Mouse (Mus musculus) stomach, embryonic 14.5 days (tissue): ENCODE results near the gene Tfdp2. TPM values are rescaled to one million over a fixed set of nuclear protein-coding genes. Genes with fewer than 3 reads are reported as not detected.
A peak's percentile ranks its signal among the peaks of the same experiment; 100 is the strongest.

Source experiments
- ATAC-seq: fragments of 200-750 bp; cut with Nextera tagmentation; 2 replicates; pipeline ENCODE4 v1.8.0; 2017; ENCODE audit warnings: low read depth, moderate TSS enrichment; ENCODE audit not compliant: insufficient number of reproducible peaks, insufficient read depth, low FRiP score
- H3K27ac ChIP-seq: fragments of 300-500 bp; sonication (generic); 2 replicates; pipeline ENCODE4 v1.5.1; 2014; ENCODE audit warnings: mild to moderate bottlenecking, low read length, moderate library complexity, mixed read lengths
- H3K27me3 ChIP-seq: fragments of 300-500 bp; sonication (generic); 2 replicates; pipeline ENCODE4 v1.6.1; 2014; ENCODE audit warnings: low read length, control low read depth, mixed read lengths; ENCODE audit not compliant: control insufficient read depth, insufficient read depth
- H3K36me3 ChIP-seq: fragments of 300-500 bp; sonication (generic); 2 replicates; pipeline ENCODE4 v1.6.1; 2014; ENCODE audit warnings: mild to moderate bottlenecking, control low read depth, low read length, moderate library complexity, mixed read lengths; ENCODE audit not compliant: control insufficient read depth, insufficient read depth
- H3K4me1 ChIP-seq: fragments of 300-500 bp; sonication (generic); 2 replicates; pipeline ENCODE4 v1.6.1; 2014; ENCODE audit warnings: low read length, control low read depth, mixed read lengths; ENCODE audit not compliant: control insufficient read depth, insufficient read depth
- H3K4me2 ChIP-seq: fragments of 300-500 bp; sonication (generic); replicated peaks from 2 replicates; pipeline ENCODE4 v1.6.1; 2014; ENCODE audit warnings: low read depth, low read length, control low read depth
- H3K4me3 ChIP-seq: fragments of 300-500 bp; sonication (generic); 2 replicates; pipeline ENCODE4 v1.5.1; 2014; ENCODE audit warnings: low read depth, low read length, control low read depth
- H3K9ac ChIP-seq: fragments of 300-500 bp; sonication (generic); replicated peaks from 2 replicates; pipeline ENCODE4 v1.6.1; 2014; ENCODE audit warnings: low read depth, mild to moderate bottlenecking, control low read depth, low read length, moderate library complexity, mixed read lengths
- H3K9me3 ChIP-seq: fragments of 300-500 bp; sonication (generic); 2 replicates; pipeline ENCODE4 v1.6.1; 2016; ENCODE audit warnings: low read depth, low read length, control low read depth; ENCODE audit not compliant: control insufficient read depth
- WGBS: fragments of 180-500 bp; shearing (Covaris S2); extraction: QIAGEN DNeasy Blood & Tissue Kit; methylation state at CpG from one replicate; pipeline ENCODE4 v1.1.7; 2014; 5-methylcytosine and 5-hydroxymethylcytosine counted together
- polyA plus RNA-seq: library from polyadenylated mRNA; unstranded; fragments of >200 nt; fragmentation: Nextera tagmentation; extraction: Ambion mirVana; gene quantifications from 2 replicates; pipeline ENCODE4 v1.2.1, GENCODE M21; 2014

Gene Tfdp2
- polyA plus RNA-seq, 1 experiment from 2014 or later: 60.4 TPM

DNA sequence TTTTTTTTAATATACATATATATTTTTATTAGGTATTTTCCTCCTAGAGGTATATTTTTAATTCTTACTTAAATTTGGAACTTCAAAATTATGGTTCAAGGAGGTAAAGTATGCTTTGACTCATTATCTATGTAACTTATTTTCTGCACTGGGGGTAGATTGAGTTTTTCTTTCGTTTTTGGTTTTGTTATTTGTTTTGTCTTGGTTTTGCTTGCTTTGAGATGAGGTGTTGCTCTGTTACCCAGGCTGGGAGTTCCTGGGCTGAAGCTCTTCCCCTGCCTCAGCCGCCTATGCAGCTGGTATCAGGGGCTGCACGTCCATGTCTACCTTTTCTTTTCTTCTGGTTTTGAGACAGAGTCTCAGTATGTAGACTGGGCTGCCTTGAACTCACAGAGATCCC lies 86.0 kb downstream of the Tfdp2 start:
- Histone ChIP-seq H3K36me3 (no peaks in the 10 kb centered on the region), H3K4me1 (no peaks in the 10 kb centered on the region), H3K4me2 (no peak overlapping the region), H3K27ac (no peak overlapping the region), H3K27me3 (no peaks in the 10 kb centered on the region), H3K9me3 (no peaks in the 10 kb centered on the region), H3K4me3 (no peak overlapping the region), H3K9ac (no peak overlapping the region)
- ATAC-seq: no peak
- 89% methylated on average over 3 of the region's 3 CpGs for WGBS

DNA sequence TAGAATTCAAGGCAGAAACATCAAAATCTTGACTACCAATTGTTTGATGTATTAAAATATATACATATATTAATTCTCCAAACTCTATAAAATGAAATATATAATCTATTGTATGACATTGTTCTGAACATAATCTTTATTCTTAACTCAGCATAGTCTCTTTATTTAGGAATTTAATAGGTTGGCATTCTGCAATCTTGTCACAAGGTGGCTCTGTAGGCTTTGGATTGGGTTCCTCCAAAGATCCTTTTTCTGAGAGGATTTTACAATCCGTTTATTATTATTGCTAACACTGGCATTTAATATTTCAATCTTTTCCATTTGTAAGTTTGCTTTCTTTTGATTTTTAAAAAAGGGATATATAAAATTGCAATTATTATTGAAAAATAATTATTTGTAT lies 88.8 kb downstream of the Tfdp2 start:
- H3K4me2 ChIP-seq: no peak overlapping the region
- H3K27me3 ChIP-seq: no peaks in the 10 kb centered on the region
- H3K27ac ChIP-seq: no peak overlapping the region
- H3K9me3 ChIP-seq: no peaks in the 10 kb centered on the region
- no peak overlapping the region for H3K9ac ChIP-seq
- ATAC-seq: no peak
- H3K4me3 ChIP-seq: no peak overlapping the region
- H3K36me3 ChIP-seq: no peaks in the 10 kb centered on the region
- WGBS: 19% methylated on average over 1 of the region's 1 CpGs
- H3K4me1 ChIP-seq: no peaks in the 10 kb centered on the region

DNA sequence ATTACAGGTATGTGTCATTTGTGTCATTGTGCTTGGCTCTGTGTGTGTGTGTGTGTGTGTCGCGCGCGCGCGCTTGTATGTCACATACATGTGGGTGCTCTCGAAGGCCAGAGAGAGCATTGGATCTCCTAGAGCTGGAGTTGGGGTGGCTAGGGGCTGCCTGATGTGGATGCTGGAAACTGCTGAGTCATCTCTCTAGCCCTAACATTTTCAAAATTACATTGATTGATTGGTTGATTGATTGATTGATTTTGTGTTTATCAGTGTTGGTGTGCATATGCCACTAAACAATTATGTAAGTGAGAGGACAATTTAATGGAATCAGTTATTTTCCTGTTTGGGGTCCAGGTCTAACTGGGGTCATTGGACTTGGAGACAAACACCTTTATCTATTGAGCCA lies 96.1 kb downstream of the Tfdp2 start:
- Histone ChIP-seq H3K4me2 (no peak overlapping the region), H3K9me3 (no peaks in the 10 kb centered on the region), H3K27me3 (no peaks in the 10 kb centered on the region), H3K36me3 (peaks cover 8% of the 10 kb centered on the region; the same call in 1 of the 2 replicates), H3K9ac (no peak overlapping the region), H3K4me1 (no peaks in the 10 kb centered on the region), H3K4me3 (no peak overlapping the region), H3K27ac (no peak overlapping the region)
- no peak for ATAC-seq
- WGBS: over 99% methylated on average over 7 of the region's 7 CpGs

DNA sequence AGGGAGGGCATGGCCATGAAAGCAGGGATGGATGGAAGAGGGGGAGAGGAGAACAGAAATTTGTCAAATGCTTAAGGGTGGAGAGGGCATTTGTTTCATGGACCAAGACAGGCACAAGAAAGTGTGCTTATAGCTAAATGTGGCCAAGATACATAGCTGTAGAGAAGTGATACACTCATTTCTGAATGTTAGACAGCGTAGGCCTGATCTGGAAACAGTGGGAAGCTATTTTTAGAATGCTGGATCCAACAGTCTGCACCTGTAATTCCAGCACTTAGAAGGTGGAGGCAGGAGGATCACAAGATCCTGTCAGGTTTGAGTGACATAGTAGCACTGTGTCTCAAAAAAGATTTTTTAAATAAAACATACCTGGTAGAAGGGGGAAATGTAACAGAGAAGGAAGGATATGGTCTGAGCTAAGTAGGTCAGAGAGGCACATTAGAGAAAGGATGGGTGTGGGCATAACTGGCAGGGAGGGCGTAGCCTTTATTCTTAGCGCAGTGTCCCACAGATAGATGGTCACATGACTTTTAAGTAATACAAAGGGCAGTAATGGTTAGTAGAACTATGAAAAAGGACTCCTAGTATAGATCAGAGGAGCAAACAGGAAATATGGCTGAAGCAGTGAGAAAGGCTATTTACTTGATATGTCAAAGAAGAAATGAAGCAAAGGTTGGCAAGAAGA lies 103.4 kb downstream of the Tfdp2 start:
- no peaks in the 10 kb centered on the region for H3K9me3 ChIP-seq
- no peaks in the 10 kb centered on the region for H3K27me3 ChIP-seq
- WGBS: 88% methylated on average over 3 of the region's 3 CpGs
- no peaks in the 10 kb centered on the region for H3K4me1 ChIP-seq
- no peak overlapping the region for H3K4me2 ChIP-seq
- ATAC-seq: no peak
- no peak overlapping the region for H3K9ac ChIP-seq
- no peak overlapping the region for H3K27ac ChIP-seq
- H3K4me3 ChIP-seq: no peak overlapping the region
- H3K36me3 ChIP-seq: peaks cover 13% of the 10 kb centered on the region; the same call in 1 of the 2 replicates

DNA sequence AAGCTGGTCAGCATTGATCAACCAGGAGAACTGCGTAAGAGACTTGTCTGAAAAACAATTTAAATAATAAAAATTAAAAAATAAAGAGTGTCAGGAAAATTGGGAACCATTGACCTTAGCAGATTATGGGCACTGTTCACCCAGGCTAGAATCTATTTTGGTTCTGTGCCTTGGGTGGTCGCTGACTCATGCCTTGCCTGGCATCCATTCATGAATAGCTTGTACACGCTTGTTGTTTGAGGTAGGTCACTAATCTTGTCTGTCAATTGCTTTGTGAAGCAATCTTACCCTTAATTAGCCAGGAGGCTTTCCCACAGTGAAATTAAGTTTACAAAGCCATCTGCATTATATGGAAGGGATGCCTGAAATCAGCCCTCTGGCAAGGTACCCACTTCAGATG lies 112.7 kb downstream of the Tfdp2 start:
- Histone ChIP-seq H3K4me2 (no peak overlapping the region), H3K36me3 (peaks cover 13% of the 10 kb centered on the region), H3K27ac (no peak overlapping the region), H3K27me3 (no peaks in the 10 kb centered on the region), H3K4me1 (no peaks in the 10 kb centered on the region), H3K9me3 (no peaks in the 10 kb centered on the region), H3K9ac (no peak overlapping the region), H3K4me3 (no peak overlapping the region)
- 85% methylated on average over 3 of the region's 3 CpGs for WGBS
- no peak for ATAC-seq

DNA sequence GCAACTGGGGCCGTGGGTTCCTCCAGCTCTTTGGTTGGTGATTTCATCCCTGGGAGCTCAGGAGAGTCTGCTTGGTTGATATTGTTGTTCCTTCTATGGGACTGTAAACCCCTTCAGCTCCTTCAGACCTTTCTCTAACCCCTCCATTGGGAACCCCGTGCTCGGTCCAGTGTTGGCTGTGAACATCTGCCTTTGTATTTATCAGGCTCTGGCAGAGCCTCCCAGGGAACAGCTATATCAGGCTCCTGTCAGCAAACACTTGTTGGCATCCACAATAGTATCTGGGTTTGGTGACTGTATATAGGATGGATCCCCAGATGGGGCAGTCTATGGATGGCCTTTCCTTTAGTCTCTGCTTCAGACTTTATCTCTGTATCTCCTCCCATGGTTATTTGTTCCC lies 116.0 kb downstream of the Tfdp2 start:
- no peaks in the 10 kb centered on the region for H3K9me3 ChIP-seq
- WGBS: 95% methylated on average over 3 of the region's 3 CpGs
- no peak overlapping the region for H3K4me3 ChIP-seq
- H3K36me3 ChIP-seq: peaks cover 10% of the 10 kb centered on the region
- H3K4me2 ChIP-seq: no peak overlapping the region
- H3K27ac ChIP-seq: no peak overlapping the region
- H3K9ac ChIP-seq: no peak overlapping the region
- H3K27me3 ChIP-seq: no peaks in the 10 kb centered on the region
- no peaks in the 10 kb centered on the region for H3K4me1 ChIP-seq
- ATAC-seq: no peak

DNA sequence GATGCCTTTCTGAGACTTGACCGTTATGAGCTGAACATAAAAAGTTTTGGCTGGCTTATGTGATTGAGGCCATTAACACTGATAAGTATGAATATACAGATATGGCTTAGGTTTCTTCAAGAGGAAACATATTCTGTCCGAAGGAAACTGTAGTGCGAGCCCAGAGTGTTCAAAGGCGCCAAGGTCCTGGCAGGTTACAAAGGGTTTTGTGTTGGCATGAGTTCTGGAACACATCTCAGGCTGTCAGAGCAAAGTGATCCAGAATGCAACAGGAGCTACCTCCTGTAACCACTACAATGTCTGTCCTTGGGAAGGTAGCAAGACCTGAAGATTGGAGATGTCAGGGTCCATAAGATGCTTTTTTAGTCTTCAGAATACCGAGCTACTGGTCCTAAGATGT lies 123.3 kb downstream of the Tfdp2 start:
- ATAC-seq: no peak
- Histone ChIP-seq H3K36me3 (peaks cover 15% of the 10 kb centered on the region), H3K9ac (no peak overlapping the region), H3K4me2 (no peak overlapping the region), H3K27ac (no peak overlapping the region), H3K27me3 (no peaks in the 10 kb centered on the region), H3K4me3 (no peak overlapping the region), H3K9me3 (no peaks in the 10 kb centered on the region), H3K4me1 (no peaks in the 10 kb centered on the region)
- 91% methylated on average over 5 of the region's 5 CpGs for WGBS

DNA sequence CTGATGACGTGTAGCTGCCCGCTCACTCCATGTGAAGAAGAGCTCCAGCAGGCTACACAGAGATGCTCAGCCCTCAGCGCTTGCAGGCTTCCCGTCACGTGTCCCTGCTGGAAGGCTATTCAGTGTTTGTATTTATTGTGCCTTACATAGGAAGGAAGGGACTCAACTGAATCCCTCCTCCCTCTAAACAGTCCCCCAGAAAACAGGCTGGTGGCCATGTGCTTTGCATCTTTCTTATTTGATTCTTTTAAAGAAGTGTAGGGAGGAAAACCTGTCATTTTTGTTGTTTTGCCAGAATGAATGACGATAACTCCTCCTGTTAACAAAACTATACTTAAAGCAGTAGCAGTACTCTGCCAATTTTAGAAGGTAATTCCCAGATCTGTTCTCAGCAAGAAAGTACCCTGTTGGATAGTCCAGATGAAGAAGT lies 124.5 kb downstream of the Tfdp2 start:
- peak; percentile 28; the same call in 1 of the 2 replicates for ATAC-seq
- H3K36me3 ChIP-seq: peaks cover 15% of the 10 kb centered on the region

More for the DNA sequence above, 124.5 kb downstream of the Tfdp2 start:
- H3K27ac ChIP-seq: no peak overlapping the region
- H3K4me1 ChIP-seq: no peaks in the 10 kb centered on the region
- H3K9me3 ChIP-seq: no peaks in the 10 kb centered on the region
- no peak overlapping the region for H3K4me2 ChIP-seq
- no peak overlapping the region for H3K9ac ChIP-seq
- no peak overlapping the region for H3K4me3 ChIP-seq
- 78% methylated on average over 6 of the region's 6 CpGs for WGBS
- no peaks in the 10 kb centered on the region for H3K27me3 ChIP-seq
